Mouse (Mus musculus): Measurements from ENCODE around the gene Plcg1. TPM values are rescaled to one million over a fixed set of nuclear protein-coding genes. Genes with fewer than 3 reads are reported as not detected.

Plcg1 gene
- polyA plus RNA-seq, 1 experiment from 2014 or later: 11.4 TPM

GRCm38 (mm10) chr2:160725877-160726864 lies 4.9 kb upstream of the Plcg1 start:
- Histone ChIP-seq H3K27me3 (ENCODE audit: control insufficient read depth, insufficient read depth, low read length) (no peaks in the 10 kb centered on the region), H3K4me3 (ENCODE audit: low read depth, low read length) (no peak overlapping the region), H3K36me3 (ENCODE audit: control insufficient read depth, insufficient read depth, low read length) (peaks cover 9% of the 10 kb centered on the region), H3K9ac (ENCODE audit: low read length) (no peak overlapping the region), H3K4me2 (replicated peaks; ENCODE audit: low read depth) (no peak overlapping the region), H3K27ac (replicated peaks) (no peak overlapping the region), H3K9me3 (ENCODE audit: control insufficient read depth, low read length) (no peaks in the 10 kb centered on the region), H3K4me1 (replicated peaks; ENCODE audit: control insufficient read depth, insufficient read depth) (0 out of 2 replicates have a peak, but pooled peaks cover 4% of the 10 kb centered on the region)
- DNase-seq (ENCODE audit: low spot score) (peak; percentile 12), ATAC-seq (ENCODE audit: low FRiP score, low TSS enrichment) (no peak)
- WGBS: 68% methylated on average over 6 of the region's 6 CpGs
- TF ChIP-seq EP300 (optimal IDR thresholded peaks at IDR 0.05) (no peak), CTCF (IDR thresholded peaks at IDR 0.05; ENCODE audit: low read depth) (peak; percentile 30; the same call in 1 of the 2 replicates)

GRCm38 (mm10) chr2:160728972-160729371 lies 2.1 kb upstream of the Plcg1 start:
- Histone ChIP-seq H3K36me3 (ENCODE audit: control insufficient read depth, insufficient read depth, low read length) (0 out of 2 replicates have a peak, but pooled peaks cover 2% of the 10 kb centered on the region), H3K4me3 (ENCODE audit: low read depth, low read length) (no peak overlapping the region), H3K4me1 (replicated peaks; ENCODE audit: control insufficient read depth, insufficient read depth) (0 out of 2 replicates have a peak, but pooled peaks cover 7% of the 10 kb centered on the region), H3K9me3 (ENCODE audit: control insufficient read depth, low read length) (no peaks in the 10 kb centered on the region), H3K4me2 (replicated peaks; ENCODE audit: low read depth) (no peak overlapping the region), H3K27ac (replicated peaks) (peak overlapping the region; percentile 41; the same call in 1 of the 2 replicates), H3K27me3 (ENCODE audit: control insufficient read depth, insufficient read depth, low read length) (no peaks in the 10 kb centered on the region), H3K9ac (ENCODE audit: low read length) (no peak overlapping the region)
- no peak for ATAC-seq (ENCODE audit: low FRiP score, low TSS enrichment)
- peak; percentile 10 for DNase-seq (ENCODE audit: low spot score)
- WGBS: 93% methylated on average over 3 of the region's 3 CpGs
- TF ChIP-seq EP300 (optimal IDR thresholded peaks at IDR 0.05) (no peak), CTCF (IDR thresholded peaks at IDR 0.05; ENCODE audit: low read depth) (no peak)

GRCm38 (mm10) chr2:160729436-160729835 lies 1.7 kb upstream of the Plcg1 start:
- Histone ChIP-seq H3K27ac (replicated peaks) (peak overlapping the region; percentile 41), H3K9me3 (ENCODE audit: control insufficient read depth, low read length) (no peaks in the 10 kb centered on the region), H3K36me3 (ENCODE audit: control insufficient read depth, insufficient read depth, low read length) (0 out of 2 replicates have a peak, but pooled peaks cover 2% of the 10 kb centered on the region), H3K4me3 (ENCODE audit: low read depth, low read length) (no peak overlapping the region), H3K4me2 (replicated peaks; ENCODE audit: low read depth) (no peak overlapping the region), H3K27me3 (ENCODE audit: control insufficient read depth, insufficient read depth, low read length) (no peaks in the 10 kb centered on the region), H3K4me1 (replicated peaks; ENCODE audit: control insufficient read depth, insufficient read depth) (0 out of 2 replicates have a peak, but pooled peaks cover 7% of the 10 kb centered on the region), H3K9ac (ENCODE audit: low read length) (no peak overlapping the region)
- peak; percentile 13 for DNase-seq (ENCODE audit: low spot score)
- no peak for ATAC-seq (ENCODE audit: low FRiP score, low TSS enrichment)
- TF ChIP-seq CTCF (IDR thresholded peaks at IDR 0.05; ENCODE audit: low read depth) (no peak), EP300 (optimal IDR thresholded peaks at IDR 0.05) (no peak)
- WGBS: 63% methylated on average over 2 of the region's 2 CpGs

- H3K4me1 ChIP-seq (replicated peaks; ENCODE audit: control insufficient read depth, insufficient read depth): 0 out of 2 replicates have a peak, but pooled peaks cover 7% of the 10 kb centered on the region
- H3K4me3 ChIP-seq (ENCODE audit: low read depth, low read length): peak overlapping the region; percentile 92; the same call in 1 of the 2 replicates
- DNase-seq (ENCODE audit: low spot score) (peak; percentile 36), ATAC-seq (ENCODE audit: low FRiP score, low TSS enrichment) (no peak)
- no peaks in the 10 kb centered on the region for H3K36me3 ChIP-seq (ENCODE audit: control insufficient read depth, insufficient read depth, low read length)
- H3K9me3 ChIP-seq (ENCODE audit: control insufficient read depth, low read length): no peaks in the 10 kb centered on the region
- WGBS: 22% methylated on average over 17 of the region's 17 CpGs
- H3K27me3 ChIP-seq (ENCODE audit: control insufficient read depth, insufficient read depth, low read length): no peaks in the 10 kb centered on the region
- TF ChIP-seq CTCF (IDR thresholded peaks at IDR 0.05; ENCODE audit: low read depth) (peak; percentile 74), EP300 (optimal IDR thresholded peaks at IDR 0.05) (no peak)
- peak overlapping the region; percentile 96 for H3K9ac ChIP-seq (ENCODE audit: low read length)
- H3K27ac ChIP-seq (replicated peaks): peak overlapping the region; percentile 41
- peak overlapping the region; percentile 92 for H3K4me2 ChIP-seq (replicated peaks; ENCODE audit: low read depth)
Observed at GRCm38 (mm10) chr2:160729851-160730796, 976 bp upstream of the Plcg1 start.

- ATAC-seq (ENCODE audit: low FRiP score, low TSS enrichment) (no peak), DNase-seq (ENCODE audit: low spot score) (no peak)
- no peak for TF ChIP-seq EP300 (optimal IDR thresholded peaks at IDR 0.05)
- TF ChIP-seq CTCF (IDR thresholded peaks at IDR 0.05; ENCODE audit: low read depth): no peak
- WGBS: 5% methylated on average over 19 of the region's 19 CpGs
- Histone ChIP-seq H3K4me2 (replicated peaks; ENCODE audit: low read depth) (peak overlapping the region; percentile 92), H3K4me3 (ENCODE audit: low read depth, low read length) (peak overlapping the region; percentile 92), H3K36me3 (ENCODE audit: control insufficient read depth, insufficient read depth, low read length) (no peaks in the 10 kb centered on the region), H3K27ac (replicated peaks) (no peak overlapping the region), H3K4me1 (replicated peaks; ENCODE audit: control insufficient read depth, insufficient read depth) (0 out of 2 replicates have a peak, but pooled peaks cover 7% of the 10 kb centered on the region), H3K9ac (ENCODE audit: low read length) (peak overlapping the region; percentile 96), H3K9me3 (ENCODE audit: control insufficient read depth, low read length) (no peaks in the 10 kb centered on the region), H3K27me3 (ENCODE audit: control insufficient read depth, insufficient read depth, low read length) (no peaks in the 10 kb centered on the region)
Observed at GRCm38 (mm10) chr2:160730797-160731116, 343 bp upstream of the Plcg1 start.
